Mouse (Mus musculus) kidney, adult 2 months (tissue): ENCODE measurements around the gene Gpd1.

Source experiments
- CTCF ChIP-seq: fragments of 200-500 bp; conservative IDR thresholded peaks from 2 replicates; pipeline ENCODE4 v1.5.1; 2011; ENCODE audit warnings: low read depth, mild to moderate bottlenecking, control low read depth, low read length, moderate library complexity, mixed read lengths; ENCODE audit not compliant: insufficient read depth, insufficient read length
- POLR2A ChIP-seq: fragments of 200-500 bp; IDR thresholded peaks from one replicate; pipeline ENCODE4 v1.6.1; 2011; ENCODE audit warnings: low read depth, low read length, control low read depth

- TF ChIP-seq CTCF (peak; percentile 79), POLR2A (no peak)
These were observed 11.8 kb upstream of the Gpd1 start, which contains the start of gene Gm17349 for GRCm38 (mm10) chr15:99705440-99706048.
